Mouse (Mus musculus): ENCODE measurements around the gene Btbd19. TPM values are rescaled to one million over a fixed set of nuclear protein-coding genes. Genes with fewer than 3 reads are reported as not detected.

Gene Btbd19
- polyA plus RNA-seq, 1 experiment, result 4.5 TPM

DNA sequence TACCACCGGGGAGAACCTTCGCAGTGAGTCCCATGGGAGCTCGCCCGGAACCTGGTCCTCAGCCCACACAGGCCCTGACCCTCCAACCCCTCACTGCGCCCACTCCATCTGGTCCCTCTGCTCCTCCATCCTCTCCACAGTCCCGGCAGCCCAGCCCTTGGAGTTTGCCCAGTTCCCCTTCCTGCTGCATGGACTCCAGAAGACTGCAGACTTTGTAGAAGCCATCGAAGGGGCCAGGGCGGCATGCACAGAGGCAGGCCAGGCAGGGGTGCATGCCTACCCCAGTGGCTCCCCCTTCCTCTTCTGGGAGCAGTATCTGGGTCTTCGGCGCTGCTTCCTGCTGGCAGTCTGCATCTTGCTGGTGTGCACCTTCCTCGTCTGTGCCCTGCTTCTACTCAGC, 14.5 kb downstream of the Btbd19 start:
- WGBS, result 91% methylated on average over 11 of the region's 11 CpGs
- no peak for TF ChIP-seq CTCF (IDR thresholded peaks at IDR 0.05; ENCODE audit: extremely low read depth, insufficient read length, insufficient replicate concordance, low read depth, low read length)
- no peak for TF ChIP-seq POLR2A (IDR thresholded peaks at IDR 0.05; ENCODE audit: low read depth, low read length)
- peaks cover 4% of the 10 kb centered on the region; the same call in 1 of the 2 replicates for H3K4me1 ChIP-seq (ENCODE audit: control insufficient read depth, insufficient read depth, insufficient read length, low read length)
- no peak overlapping the region for H3K27ac ChIP-seq (ENCODE audit: insufficient read depth, low read depth, low read length)
- no peaks in the 10 kb centered on the region for H3K27me3 ChIP-seq (ENCODE audit: control insufficient read depth, insufficient read depth, low read length)
- no peak overlapping the region for H3K4me3 ChIP-seq (ENCODE audit: low read depth, low read length)
- H3K36me3 ChIP-seq (ENCODE audit: control insufficient read depth, insufficient read depth, low read length), result no peaks in the 10 kb centered on the region

DNA sequence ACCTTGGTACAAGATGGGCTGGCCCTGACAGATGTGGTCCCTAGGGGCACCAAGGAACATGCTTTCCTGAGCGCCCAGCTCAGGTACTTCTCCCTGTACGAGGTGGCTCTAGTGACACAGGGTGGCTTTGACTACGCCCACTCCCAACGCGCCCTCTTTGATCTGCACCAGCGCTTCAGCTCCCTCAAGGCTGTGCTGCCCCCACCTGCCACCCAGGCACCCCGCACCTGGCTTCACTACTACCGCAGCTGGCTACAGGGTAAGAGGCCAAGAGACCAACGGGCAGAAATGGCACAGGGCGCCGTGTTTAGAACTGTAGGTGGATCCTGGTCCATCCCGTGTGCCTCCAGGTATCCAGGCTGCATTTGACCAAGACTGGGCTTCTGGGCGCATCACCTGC, 15.3 kb downstream of the Btbd19 start:
- TF ChIP-seq POLR2A (IDR thresholded peaks at IDR 0.05; ENCODE audit: low read depth, low read length) (no peak), CTCF (IDR thresholded peaks at IDR 0.05; ENCODE audit: extremely low read depth, insufficient read length, insufficient replicate concordance, low read depth, low read length) (no peak)
- no peaks in the 10 kb centered on the region for H3K36me3 ChIP-seq (ENCODE audit: control insufficient read depth, insufficient read depth, low read length)
- H3K27me3 ChIP-seq (ENCODE audit: control insufficient read depth, insufficient read depth, low read length), result no peaks in the 10 kb centered on the region
- no peak overlapping the region for H3K27ac ChIP-seq (ENCODE audit: insufficient read depth, low read depth, low read length)
- WGBS, result 65% methylated on average over 13 of the region's 13 CpGs
- H3K4me3 ChIP-seq (ENCODE audit: low read depth, low read length), result no peak overlapping the region
- peaks cover 8% of the 10 kb centered on the region; the same call in 1 of the 2 replicates for H3K4me1 ChIP-seq (ENCODE audit: control insufficient read depth, insufficient read depth, insufficient read length, low read length)

DNA sequence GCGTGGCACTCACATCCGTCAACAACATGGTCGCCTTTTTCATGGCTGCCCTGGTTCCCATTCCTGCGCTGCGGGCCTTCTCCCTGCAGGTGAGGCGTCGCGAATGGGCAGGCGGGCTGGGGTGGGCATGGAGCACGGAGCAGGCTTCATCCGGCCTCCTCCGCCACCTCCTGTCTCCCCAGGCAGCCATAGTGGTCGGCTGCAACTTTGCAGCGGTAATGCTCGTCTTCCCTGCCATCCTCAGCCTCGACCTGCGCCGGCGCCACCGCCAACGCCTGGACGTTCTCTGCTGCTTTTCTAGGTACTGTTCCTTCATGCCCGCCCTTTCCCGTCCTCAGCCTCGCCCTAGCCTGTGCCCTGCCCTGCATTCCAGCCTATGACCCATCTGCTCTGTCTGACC, 16.2 kb downstream of the Btbd19 start:
- peaks cover 8% of the 10 kb centered on the region; the same call in 1 of the 2 replicates for H3K4me1 ChIP-seq (ENCODE audit: control insufficient read depth, insufficient read depth, insufficient read length, low read length)
- H3K4me3 ChIP-seq (ENCODE audit: low read depth, low read length), result no peak overlapping the region
- no peak overlapping the region for H3K27ac ChIP-seq (ENCODE audit: insufficient read depth, low read depth, low read length)
- no peaks in the 10 kb centered on the region for H3K36me3 ChIP-seq (ENCODE audit: control insufficient read depth, insufficient read depth, low read length)
- TF ChIP-seq POLR2A (IDR thresholded peaks at IDR 0.05; ENCODE audit: low read depth, low read length) (no peak), CTCF (IDR thresholded peaks at IDR 0.05; ENCODE audit: extremely low read depth, insufficient read length, insufficient replicate concordance, low read depth, low read length) (no peak)
- WGBS, result 92% methylated on average over 25 of the region's 25 CpGs
- no peaks in the 10 kb centered on the region for H3K27me3 ChIP-seq (ENCODE audit: control insufficient read depth, insufficient read depth, low read length)

DNA sequence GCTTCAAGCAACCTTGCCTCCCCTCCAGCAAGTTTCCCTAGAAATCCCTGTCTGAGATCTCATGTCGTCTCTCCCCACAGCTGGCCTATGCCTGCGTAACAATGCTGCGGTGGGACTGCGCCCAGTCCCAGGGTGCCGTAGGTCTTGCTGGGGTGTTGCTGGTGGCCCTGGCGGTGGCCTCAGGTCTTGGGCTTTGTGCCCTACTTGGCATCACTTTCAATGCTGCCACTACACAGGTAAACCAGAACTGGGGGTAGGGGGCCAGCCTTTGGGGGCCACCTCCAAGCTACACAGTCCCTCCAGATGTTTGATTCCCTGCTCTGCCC, 17.0 kb downstream of the Btbd19 start:
- H3K27ac ChIP-seq (ENCODE audit: insufficient read depth, low read depth, low read length), result no peak overlapping the region
- WGBS, result 96% methylated on average over 6 of the region's 6 CpGs
- no peak overlapping the region for H3K4me3 ChIP-seq (ENCODE audit: low read depth, low read length)
- H3K36me3 ChIP-seq (ENCODE audit: control insufficient read depth, insufficient read depth, low read length), result no peaks in the 10 kb centered on the region
- peaks cover 8% of the 10 kb centered on the region; the same call in 1 of the 2 replicates for H3K4me1 ChIP-seq (ENCODE audit: control insufficient read depth, insufficient read depth, insufficient read length, low read length)
- TF ChIP-seq CTCF (IDR thresholded peaks at IDR 0.05; ENCODE audit: extremely low read depth, insufficient read length, insufficient replicate concordance, low read depth, low read length), result no peak
- no peak for TF ChIP-seq POLR2A (IDR thresholded peaks at IDR 0.05; ENCODE audit: low read depth, low read length)
- H3K27me3 ChIP-seq (ENCODE audit: control insufficient read depth, insufficient read depth, low read length), result no peaks in the 10 kb centered on the region

DNA sequence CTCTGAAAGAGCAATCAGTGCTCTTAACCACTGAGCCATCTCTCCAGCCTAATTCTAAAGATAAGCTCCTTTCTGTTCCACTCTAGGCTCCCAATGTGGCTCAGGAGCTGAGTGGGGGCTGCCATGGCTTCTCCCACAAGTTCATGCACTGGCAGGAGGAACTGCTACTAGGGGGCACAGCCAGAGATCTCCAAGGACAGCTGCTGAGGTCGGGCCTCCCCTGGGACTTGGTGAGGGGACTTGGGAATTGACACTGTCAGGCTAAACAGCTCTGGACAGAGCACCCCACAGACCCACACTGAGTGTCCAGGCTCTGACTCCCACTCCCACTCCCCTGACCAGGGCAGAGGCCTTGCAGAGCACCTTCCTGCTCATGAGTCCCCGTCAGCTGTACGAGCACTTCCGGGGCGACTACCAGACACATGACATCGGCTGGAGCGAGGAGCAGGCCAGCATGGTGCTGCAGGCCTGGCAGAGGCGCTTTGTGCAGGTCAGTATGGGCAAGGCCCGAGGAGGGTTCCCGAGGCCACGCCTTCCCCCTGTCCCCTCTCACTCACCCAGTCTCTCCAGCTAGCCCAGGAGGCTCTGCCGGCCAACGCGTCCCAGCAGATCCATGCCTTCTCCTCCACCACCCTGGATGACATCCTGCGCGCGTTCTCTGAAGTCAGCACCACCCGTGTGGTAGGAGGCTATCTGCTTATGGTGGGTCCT, 17.6 kb downstream of the Btbd19 start:
- 90% methylated on average over 18 of the region's 18 CpGs for WGBS
- H3K27ac ChIP-seq (ENCODE audit: insufficient read depth, low read depth, low read length), result no peak overlapping the region
- TF ChIP-seq POLR2A (IDR thresholded peaks at IDR 0.05; ENCODE audit: low read depth, low read length) (no peak), CTCF (IDR thresholded peaks at IDR 0.05; ENCODE audit: extremely low read depth, insufficient read length, insufficient replicate concordance, low read depth, low read length) (no peak)
- H3K4me3 ChIP-seq (ENCODE audit: low read depth, low read length), result no peak overlapping the region
- no peaks in the 10 kb centered on the region for H3K27me3 ChIP-seq (ENCODE audit: control insufficient read depth, insufficient read depth, low read length)
- H3K4me1 ChIP-seq (ENCODE audit: control insufficient read depth, insufficient read depth, insufficient read length, low read length), result peaks cover 8% of the 10 kb centered on the region; the same call in 1 of the 2 replicates
- no peaks in the 10 kb centered on the region for H3K36me3 ChIP-seq (ENCODE audit: control insufficient read depth, insufficient read depth, low read length)

DNA sequence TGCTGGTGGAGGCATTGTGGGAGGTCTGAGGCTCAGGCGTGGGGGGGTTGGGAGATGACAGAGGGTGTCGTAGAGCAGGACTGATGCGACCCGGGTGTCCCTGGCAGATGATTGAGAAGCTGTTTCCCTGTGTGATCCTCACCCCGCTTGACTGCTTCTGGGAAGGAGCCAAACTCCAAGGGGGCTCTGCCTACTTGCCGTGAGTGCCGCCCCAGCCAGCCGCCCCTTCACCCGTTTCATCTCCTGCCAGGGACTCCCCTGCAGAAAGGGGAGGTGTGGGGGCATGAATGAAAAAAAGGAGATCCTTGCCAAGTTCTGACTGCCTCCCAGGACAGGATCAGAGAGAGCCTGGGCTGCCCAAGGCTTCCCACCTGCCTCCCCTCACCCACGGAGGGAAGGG, 20.4 kb downstream of the Btbd19 start:
- H3K27ac ChIP-seq (ENCODE audit: insufficient read depth, low read depth, low read length), result no peak overlapping the region
- H3K27me3 ChIP-seq (ENCODE audit: control insufficient read depth, insufficient read depth, low read length), result no peaks in the 10 kb centered on the region
- no peaks in the 10 kb centered on the region for H3K36me3 ChIP-seq (ENCODE audit: control insufficient read depth, insufficient read depth, low read length)
- peaks cover 8% of the 10 kb centered on the region; the same call in 1 of the 2 replicates for H3K4me1 ChIP-seq (ENCODE audit: control insufficient read depth, insufficient read depth, insufficient read length, low read length)
- TF ChIP-seq POLR2A (IDR thresholded peaks at IDR 0.05; ENCODE audit: low read depth, low read length), result no peak
- WGBS, result 39% methylated on average over 10 of the region's 10 CpGs
- H3K4me3 ChIP-seq (ENCODE audit: low read depth, low read length), result no peak overlapping the region

DNA sequence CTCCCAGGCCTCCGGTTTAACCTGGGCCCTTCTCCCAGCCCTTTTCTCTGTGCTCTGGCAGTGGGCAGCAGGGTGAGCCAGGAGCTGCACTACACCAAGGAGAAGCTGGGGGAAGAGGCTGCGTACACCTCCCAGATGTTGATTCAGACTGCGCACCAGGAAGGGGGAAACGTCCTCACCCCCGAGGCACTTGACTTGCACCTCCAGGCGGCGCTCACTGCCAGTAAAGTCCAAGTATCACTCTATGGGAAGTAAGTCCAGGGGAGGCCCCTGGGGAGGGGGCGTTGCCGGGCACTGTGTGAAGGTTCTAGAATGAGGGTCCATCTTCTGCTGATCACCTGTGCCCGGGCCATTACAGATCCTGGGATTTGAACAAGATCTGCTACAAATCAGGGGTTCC, 20.9 kb downstream of the Btbd19 start:
- Histone ChIP-seq H3K36me3 (ENCODE audit: control insufficient read depth, insufficient read depth, low read length) (no peaks in the 10 kb centered on the region), H3K4me1 (ENCODE audit: control insufficient read depth, insufficient read depth, insufficient read length, low read length) (peaks cover 7% of the 10 kb centered on the region; the same call in 1 of the 2 replicates), H3K4me3 (ENCODE audit: low read depth, low read length) (no peak overlapping the region), H3K27ac (ENCODE audit: insufficient read depth, low read depth, low read length) (no peak overlapping the region), H3K27me3 (ENCODE audit: control insufficient read depth, insufficient read depth, low read length) (no peaks in the 10 kb centered on the region)
- 74% methylated on average over 10 of the region's 10 CpGs for WGBS
- TF ChIP-seq CTCF (IDR thresholded peaks at IDR 0.05; ENCODE audit: extremely low read depth, insufficient read length, insufficient replicate concordance, low read depth, low read length), result no peak
- no peak for TF ChIP-seq POLR2A (IDR thresholded peaks at IDR 0.05; ENCODE audit: low read depth, low read length)
